ENCODE assay signal across 8 mouse cellular contexts in the genomic region with DNA sequence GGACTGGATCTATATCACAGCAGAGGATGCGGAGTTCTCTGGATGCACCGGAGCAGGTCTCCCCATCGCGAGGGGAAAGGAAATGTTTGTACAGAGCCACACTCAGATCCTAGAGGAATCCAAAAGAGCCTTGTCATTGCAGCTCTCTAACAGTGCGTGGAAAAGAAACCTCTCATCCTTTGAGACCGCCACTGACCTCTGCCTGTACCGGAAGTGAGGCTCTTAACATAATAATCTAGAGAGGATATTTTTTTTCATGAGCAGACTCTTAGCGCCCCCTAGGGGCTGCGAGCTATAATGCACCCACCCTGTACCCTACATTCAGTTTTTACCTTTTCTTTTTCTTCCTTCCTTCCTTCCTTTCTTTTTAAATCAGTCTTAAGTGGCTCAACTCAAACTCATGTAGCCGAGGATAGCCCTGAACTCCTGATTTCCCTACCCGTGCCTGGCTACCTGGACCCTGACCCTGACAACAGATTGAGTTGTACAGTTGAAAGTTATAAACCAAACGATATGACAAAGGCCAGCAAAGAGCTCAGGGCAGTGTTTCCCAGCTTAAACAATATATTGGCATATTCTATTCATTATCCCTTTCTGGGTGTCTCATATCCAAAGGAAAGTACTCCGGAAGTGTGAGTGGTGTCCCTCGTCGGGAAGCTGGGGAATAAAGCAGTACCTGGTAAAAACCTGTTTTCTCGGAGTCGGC. TPM values are rescaled to one million over a fixed set of nuclear protein-coding genes. Genes with fewer than 3 reads are reported as not detected.
DNase-seq lines count a peak whose midpoint lies in the region; ATAC-seq lines count a peak whose summit lies in the region.

No protein-coding gene starts in this region.

- 56% methylated on average over 17 of the region's 17 CpGs for WGBS in heart, embryonic 12.5 days

- H3K9me3 ChIP-seq in heart, embryonic 12.5 days (replicated peaks) = no peaks in the 10 kb centered on the region

- H3K9ac ChIP-seq in heart, embryonic 12.5 days = no peak overlapping the region

- no peak overlapping the region for H3K27ac ChIP-seq in heart, embryonic 12.5 days (ENCODE audit: poor library complexity, severe bottlenecking)

- no peak overlapping the region for H3K4me3 ChIP-seq in heart, embryonic 12.5 days

- peak; percentile 64 for DNase-seq in CD4-positive helper T cell, adult 2 months (ENCODE audit: low read depth, low spot score)
- DNase-seq in NIH3T3 (ENCODE audit: low read depth) = peak; percentile 60
- DNase-seq in kidney, postnatal 25 days = peak; percentile 68 to 75
- peak; percentile 81 for DNase-seq in lung, postnatal 10 days
- peak; percentile 25 for DNase-seq in right cerebral cortex, adult 18-20 months

- H3K27me3 ChIP-seq in heart, embryonic 12.5 days (replicated peaks) = no peaks in the 10 kb centered on the region

- H3K4me2 ChIP-seq in heart, embryonic 12.5 days = peak overlapping the region; percentile 11; the same call in 1 of the 2 replicates

- peak; percentile 30; the same call in 1 of the 2 replicates for ATAC-seq in common myeloid progenitor, adult 5-6 weeks (replicated peaks; ENCODE audit: low read depth, poor library complexity, severe bottlenecking)
- no peak for ATAC-seq in heart, embryonic 12.5 days (ENCODE audit: insufficient number of reproducible peaks, low FRiP score)
- no peak for ATAC-seq in monocyte, adult 5-6 weeks (replicated peaks; ENCODE audit: insufficient number of reproducible peaks, low FRiP score, low TSS enrichment, poor library complexity, severe bottlenecking)

- H3K4me1 ChIP-seq in heart, embryonic 12.5 days (replicated peaks) = peaks cover 24% of the 10 kb centered on the region

- H3K36me3 ChIP-seq in heart, embryonic 12.5 days = peaks cover 11% of the 10 kb centered on the region; the same call in 1 of the 2 replicates

RNA-seq across cellular contexts. Expression of a gene that starts 3.4 kb away (rescaled TPM):
- 4.9 and 5.4 TPM in 2 replicates for total RNA-seq in common myeloid progenitor, adult 5-6 weeks (2017)
- polyA plus RNA-seq in heart, embryonic 12.5 days (2016; fragmentation: Nextera tagmentation; extraction: Ambion mirVana) = 11.3 and 12.2 TPM in 2 replicates
- 6.8 to 12.5 TPM (median 7.3 TPM) in 3 replicates for total RNA-seq in monocyte, adult 5-6 weeks (2017)

RNA-seq across cellular contexts. Expression of a gene that starts 13.6 kb away (rescaled TPM):
- 0.78 and 6.7 TPM in 2 replicates for total RNA-seq in common myeloid progenitor, adult 5-6 weeks (2017)
- 11.4 and 12.0 TPM in 2 replicates for polyA plus RNA-seq in heart, embryonic 12.5 days (2016; fragmentation: Nextera tagmentation; extraction: Ambion mirVana)
- total RNA-seq in monocyte, adult 5-6 weeks (2017) = 1.2 to 3.4 TPM (median 1.2 TPM) in 3 replicates

RNA-seq across cellular contexts. Expression of a gene that starts 56.8 kb away (rescaled TPM):
- not detected in 2 replicates for total RNA-seq in common myeloid progenitor, adult 5-6 weeks (2017)
- polyA plus RNA-seq in heart, embryonic 12.5 days (2016; fragmentation: Nextera tagmentation; extraction: Ambion mirVana) = 0.09 and 0.15 TPM in 2 replicates
- total RNA-seq in monocyte, adult 5-6 weeks (2017) = 0.11 TPM in 1 of 3 replicates, not detected in the others

Comparison
In these comparisons a context has a peak if more than half of its experiments do, and no peak if none do; other contexts are left out.
1. DNase-seq: peak in every context shown above with its lines; median percentile 81 in lung, postnatal 10 days; 72 in kidney, postnatal 25 days; 64 in CD4-positive helper T cell, adult 2 months; 60 in NIH3T3; 25 in right cerebral cortex, adult 18-20 months.